Mouse (Mus musculus) lung, adult 18-20 months (tissue): ENCODE results near the gene Slc1a1.

Experiments
- DNase-seq, 2 experiments: peaks; one replicate each; pipeline ENCODE4 v3.0.0; 2022; ENCODE audit warnings: mixed read lengths in 2 of 2

Gene Slc1a1

GRCm38 (mm10) chr19:28854831-28855230 is 20.0 kb downstream of the Slc1a1 start:
- no peak for DNase-seq

- DNase-seq, result no peak
Observed at GRCm38 (mm10) chr19:28860246-28860645, 25.4 kb downstream of the Slc1a1 start.

- DNase-seq, result peak in 1 of 2 experiments; percentile 10
Observed at GRCm38 (mm10) chr19:28863626-28864025, 28.8 kb downstream of the Slc1a1 start.

- DNase-seq, result no peak
Observed at GRCm38 (mm10) chr19:28864981-28865380, 30.1 kb downstream of the Slc1a1 start.

- no peak for DNase-seq
Observed at GRCm38 (mm10) chr19:28865501-28865900, 30.7 kb downstream of the Slc1a1 start.

- no peak for DNase-seq
Observed at GRCm38 (mm10) chr19:28869251-28869855, 34.5 kb downstream of the Slc1a1 start.

GRCm38 (mm10) chr19:28870351-28870750 is 35.5 kb downstream of the Slc1a1 start:
- no peak for DNase-seq

- DNase-seq, result no peak
Observed at GRCm38 (mm10) chr19:28879476-28879875, 44.6 kb downstream of the Slc1a1 start.

- DNase-seq, result peak; percentile 17 to 39
Observed at GRCm38 (mm10) chr19:28883126-28883525, 48.3 kb downstream of the Slc1a1 start.

DNA sequence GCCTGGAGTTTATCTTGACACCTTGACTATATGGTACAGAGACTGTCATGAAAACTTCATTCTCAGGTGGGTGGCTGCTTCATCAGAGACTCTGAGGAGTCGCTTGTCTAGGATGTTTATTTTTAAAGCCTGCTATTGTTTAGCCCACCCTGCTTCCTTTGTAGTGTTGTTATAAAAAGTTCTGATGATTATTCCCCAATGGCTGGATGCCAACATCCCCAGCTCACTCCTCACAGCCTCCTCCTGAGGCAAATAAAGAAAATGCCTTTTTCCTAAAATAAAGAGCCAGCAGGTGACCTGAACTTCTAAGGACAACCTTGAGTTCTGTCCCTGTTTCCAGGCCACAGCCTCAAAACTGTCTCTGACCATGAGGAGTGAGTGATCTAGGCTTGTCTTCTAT is 53.6 kb downstream of the Slc1a1 start:
- peak in 1 of 2 experiments; percentile 6 for DNase-seq

DNA sequence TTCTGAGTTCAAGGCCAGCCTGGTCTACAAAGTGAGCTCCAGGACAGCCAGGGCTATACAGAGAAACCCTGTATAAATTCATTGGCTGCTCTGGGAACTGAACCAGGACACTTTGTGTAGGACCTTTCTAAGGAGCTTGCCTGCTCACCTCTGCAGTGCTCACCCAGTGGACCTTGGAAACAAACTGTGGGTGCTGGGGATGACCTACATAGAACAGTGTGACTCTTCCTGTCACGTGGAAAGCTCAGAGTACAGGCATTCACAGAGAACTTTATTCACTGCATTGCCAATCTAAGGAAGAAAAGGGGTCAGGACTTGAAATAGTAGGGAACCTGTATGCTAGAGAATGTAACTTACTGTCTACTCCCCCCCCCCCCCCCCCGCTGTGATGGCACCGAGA is 54.4 kb downstream of the Slc1a1 start:
- DNase-seq, result no peak

DNA sequence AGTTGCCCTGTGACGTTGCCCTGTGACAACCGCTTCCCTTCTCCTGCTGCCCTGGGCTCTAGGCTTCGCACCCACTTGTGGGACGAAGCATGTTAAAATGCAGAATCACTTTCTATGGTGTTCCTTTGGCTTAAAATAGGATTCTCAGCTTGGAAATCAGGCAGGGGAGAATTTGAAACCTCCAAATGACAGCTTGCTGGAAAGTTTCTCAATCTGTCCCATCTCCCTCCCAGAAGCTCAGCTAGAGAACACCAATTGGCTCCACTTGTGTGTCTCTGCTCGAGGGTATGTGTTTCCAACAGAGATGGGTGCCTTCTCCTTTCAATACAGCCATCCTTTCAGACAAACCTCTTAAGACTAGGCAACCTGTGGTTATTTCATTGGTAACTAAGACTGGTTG is 56.4 kb downstream of the Slc1a1 start:
- DNase-seq, result no peak

DNA sequence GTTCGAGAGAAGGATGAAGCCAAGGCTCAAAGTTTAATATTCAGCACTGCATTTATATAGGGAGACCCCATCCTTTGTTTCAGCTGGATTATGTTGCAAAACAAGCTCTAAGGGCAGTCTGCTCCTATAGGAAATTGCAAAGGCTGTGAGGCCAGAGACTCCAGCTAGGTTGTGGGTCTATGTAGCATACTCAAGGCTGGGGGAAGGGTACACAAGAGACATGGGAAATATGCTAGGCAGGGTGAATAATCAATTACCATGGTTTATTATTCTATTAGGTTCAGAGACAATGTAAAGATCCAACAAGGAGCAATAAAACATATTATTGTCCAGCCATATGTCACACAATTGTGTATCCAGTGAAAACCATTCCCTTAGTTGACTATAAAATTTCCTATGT is 57.0 kb downstream of the Slc1a1 start:
- no peak for DNase-seq

DNA sequence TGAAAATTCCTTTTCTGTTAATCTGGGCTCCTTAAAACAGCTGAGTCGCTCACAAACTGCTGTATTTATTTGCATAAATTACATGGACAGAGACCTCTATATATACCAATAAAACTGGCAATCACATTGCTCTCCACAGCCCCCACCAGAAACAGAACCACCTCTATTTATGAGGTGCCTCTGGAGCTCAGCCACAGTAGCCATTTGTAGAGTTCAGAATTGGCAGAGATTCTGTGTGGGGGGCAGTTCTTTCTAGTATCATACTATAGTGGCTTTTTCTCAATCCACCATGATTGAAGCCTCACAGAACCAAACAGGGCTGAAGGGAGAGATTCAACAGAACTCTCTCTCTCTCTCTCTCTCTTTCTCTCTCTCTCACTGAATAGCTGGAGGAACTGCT is 61.8 kb downstream of the Slc1a1 start:
- DNase-seq, result no peak

GRCm38 (mm10) chr19:28897497-28897896 is 62.6 kb downstream of the Slc1a1 start:
- no peak for DNase-seq

DNA sequence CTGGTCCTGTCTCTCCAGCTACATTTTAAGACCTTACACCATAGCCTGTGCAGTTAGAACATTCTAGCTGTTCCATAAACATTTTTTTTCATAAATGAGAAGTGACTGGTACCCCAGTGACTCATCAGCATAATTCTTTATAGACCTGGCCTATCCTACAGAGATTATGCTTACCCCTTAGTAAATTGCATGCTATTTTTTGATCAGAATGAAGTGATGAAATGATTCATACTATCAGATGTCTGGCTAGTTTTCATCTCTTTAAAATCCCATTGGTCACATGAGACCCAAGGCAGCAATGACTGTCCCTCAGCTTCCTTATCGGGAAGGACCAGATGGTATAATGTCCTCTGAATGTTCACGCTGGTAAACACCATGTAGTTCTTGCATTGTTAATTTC is 65.9 kb downstream of the Slc1a1 start:
- no peak for DNase-seq

DNA sequence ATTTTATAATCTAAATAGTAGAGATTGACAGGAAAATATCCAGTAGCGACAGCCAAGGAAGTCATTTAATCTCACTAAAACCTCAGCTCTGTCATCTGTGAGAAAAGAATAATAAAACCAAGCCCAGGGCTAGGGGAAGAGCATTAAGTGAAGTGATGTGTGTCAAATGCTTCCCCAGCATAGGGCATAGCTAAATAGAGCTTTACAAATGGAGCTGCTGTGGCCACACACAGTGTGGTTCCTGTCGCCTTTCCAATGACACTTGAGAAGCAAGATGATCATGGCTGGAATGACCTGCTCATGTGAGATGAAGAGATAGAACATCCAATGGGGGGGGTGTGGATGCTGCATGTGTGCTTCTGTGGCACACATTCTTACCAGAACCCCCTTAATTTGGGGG is 67.3 kb downstream of the Slc1a1 start:
- DNase-seq, result no peak

- DNase-seq, result no peak
Observed at GRCm38 (mm10) chr19:28902806-28903205, 68.0 kb downstream of the Slc1a1 start.

GRCm38 (mm10) chr19:28903536-28904119 is 68.8 kb downstream of the Slc1a1 start:
- DNase-seq, result no peak

- no peak for DNase-seq
Observed at GRCm38 (mm10) chr19:28908186-28908585, 73.3 kb downstream of the Slc1a1 start.

DNA sequence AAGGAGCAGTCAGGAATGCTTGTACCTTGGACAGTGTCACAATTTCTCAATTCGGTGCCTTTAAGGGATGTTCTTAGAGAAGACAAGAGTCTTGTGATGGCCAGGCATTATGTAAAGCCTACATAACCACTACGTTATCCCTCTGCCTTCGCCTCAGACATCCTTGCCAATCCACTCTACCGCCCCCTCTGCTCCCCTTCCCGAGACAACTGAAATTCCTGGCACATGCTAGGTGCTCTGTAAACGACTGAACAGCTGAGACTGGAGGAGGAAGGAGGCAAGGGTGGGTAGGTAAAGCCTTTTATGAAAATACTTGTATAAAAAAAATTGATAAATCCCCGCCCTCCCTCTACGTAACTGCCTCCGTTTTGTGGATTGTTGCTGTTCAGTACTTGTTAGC is 73.8 kb downstream of the Slc1a1 start:
- no peak for DNase-seq

GRCm38 (mm10) chr19:28914598-28914997 is 79.7 kb downstream of the Slc1a1 start:
- no peak for DNase-seq

DNA sequence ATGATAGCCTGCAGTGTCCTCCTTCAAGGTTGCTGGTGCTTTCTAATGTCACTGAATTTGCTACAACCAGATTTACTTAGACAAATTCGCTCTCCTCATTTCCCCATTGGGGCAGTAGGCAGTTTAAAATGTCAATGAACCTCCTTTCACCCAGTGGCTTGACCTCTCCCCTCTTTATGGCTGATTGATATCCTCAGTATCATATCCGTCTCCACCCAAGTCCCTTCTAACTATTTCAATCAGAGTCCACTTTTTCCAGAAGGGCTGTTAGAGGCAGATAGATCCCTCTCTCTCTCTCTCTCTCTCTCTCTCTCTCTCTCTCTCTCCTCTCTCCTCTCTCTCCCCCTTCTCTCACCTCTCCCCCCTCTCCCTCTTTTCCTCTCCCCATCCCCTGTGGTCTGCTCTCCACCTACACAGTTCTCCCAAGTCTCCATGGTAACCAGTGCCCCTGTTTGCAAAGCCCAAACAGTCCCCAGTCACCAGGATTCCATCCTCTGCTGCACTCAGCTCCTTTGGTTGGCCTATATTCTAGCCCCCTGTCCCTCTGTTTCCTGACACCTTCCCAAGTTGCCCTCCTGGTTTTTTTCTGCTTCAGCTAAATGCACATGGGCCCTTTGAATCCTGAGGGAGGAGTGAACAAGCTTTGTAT is 80.9 kb downstream of the Slc1a1 start:
- DNase-seq, result no peak

GRCm38 (mm10) chr19:28916492-28916891 is 81.6 kb downstream of the Slc1a1 start:
- DNase-seq, result no peak

DNA sequence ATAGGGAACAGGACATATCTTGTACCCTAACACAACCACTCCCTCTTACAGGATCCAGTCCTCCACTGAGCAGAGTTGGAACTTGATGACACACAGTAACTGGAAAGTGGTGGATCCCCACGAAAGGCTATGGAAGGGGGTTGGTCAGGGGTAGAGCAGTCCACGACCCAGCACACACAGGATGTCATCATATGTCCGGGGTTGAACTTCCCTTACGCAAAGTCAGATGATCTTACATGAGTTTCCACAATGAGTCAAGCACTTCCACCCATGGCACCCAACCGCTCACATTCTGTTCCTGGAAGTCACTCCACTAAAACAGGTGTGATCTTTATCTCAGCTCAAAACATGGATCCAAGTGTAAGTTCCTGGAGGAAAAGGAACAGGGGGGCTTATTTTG is 83.0 kb downstream of the Slc1a1 start:
- DNase-seq, result no peak
